Comparison of ENCODE assay signal across 28 mouse cellular contexts in genomic region chr11:96405541-96405940, GRCm38 (mm10). TPM values are rescaled to one million over a fixed set of nuclear protein-coding genes. Genes with fewer than 3 reads are reported as not detected.
DNase-seq lines count a peak whose midpoint lies in the region; ATAC-seq lines count a peak whose summit lies in the region.
"Had no signal": no experiment of that assay in that cellular context is flagged by ENCODE, and none has a peak within 500 bp of the region (broad histone marks: within the 10 kb centered on the region; RNA-seq: fewer than 3 reads in every experiment).

No protein-coding gene starts in this region.

- 0 out of 2 replicates have a peak overlapping the region, but pooled peaks have one; percentile 29 for H3K27ac ChIP-seq in hindbrain, embryonic 15.5 days (replicated peaks)
- H3K27ac ChIP-seq in hindbrain, embryonic 13.5 days = no peak overlapping the region
- H3K27ac ChIP-seq in lung, embryonic 15.5 days = 0 out of 2 replicates have a peak overlapping the region, but pooled peaks have one; percentile 48
- H3K27ac ChIP-seq in neural tube, embryonic 13.5 days (replicated peaks) = 0 out of 2 replicates have a peak overlapping the region, but pooled peaks have one; percentile 33
- H3K27ac ChIP-seq: forebrain, embryonic 10.5 days; forebrain, embryonic 13.5 days; heart, embryonic 10.5 days; heart, embryonic 13.5 days had no signal

- ATAC-seq in hindbrain, embryonic 15.5 days (ENCODE audit: low FRiP score, low read depth) = no peak
- ATAC-seq in hindbrain, embryonic 13.5 days (ENCODE audit: low FRiP score) = no peak
- no peak for ATAC-seq in lung, embryonic 15.5 days (ENCODE audit: borderline replicate concordance, extremely low read depth, low FRiP score, low TSS enrichment)
- no peak for ATAC-seq in neural tube, embryonic 13.5 days (ENCODE audit: low read depth)
- ATAC-seq: forebrain, embryonic 13.5 days; forebrain, embryonic 16.5 days; Patski had no signal

- WGBS in hindbrain, embryonic 15.5 days = 45% methylated on average over 4 of the region's 4 CpGs
- WGBS in hindbrain, embryonic 13.5 days = 52% methylated on average over 4 of the region's 4 CpGs
- WGBS in lung, embryonic 15.5 days = 40% methylated on average over 4 of the region's 4 CpGs
- 48% methylated on average over 4 of the region's 4 CpGs for WGBS in neural tube, embryonic 13.5 days

- no peaks in the 10 kb centered on the region for H3K9me3 ChIP-seq in hindbrain, embryonic 15.5 days
- H3K9me3 ChIP-seq in hindbrain, embryonic 13.5 days = no peaks in the 10 kb centered on the region
- no peaks in the 10 kb centered on the region for H3K9me3 ChIP-seq in lung, embryonic 15.5 days
- H3K9me3 ChIP-seq in neural tube, embryonic 13.5 days = no peaks in the 10 kb centered on the region
- H3K9me3 ChIP-seq: forebrain, embryonic 10.5 days; forebrain, embryonic 13.5 days; G1E; heart, embryonic 10.5 days; heart, embryonic 13.5 days had no signal

- peaks cover 19% of the 10 kb centered on the region for H3K4me1 ChIP-seq in hindbrain, embryonic 15.5 days (replicated peaks)
- peaks cover 25% of the 10 kb centered on the region for H3K4me1 ChIP-seq in hindbrain, embryonic 13.5 days (replicated peaks)
- peaks cover 43% of the 10 kb centered on the region for H3K4me1 ChIP-seq in lung, embryonic 15.5 days
- H3K4me1 ChIP-seq in neural tube, embryonic 13.5 days (replicated peaks) = peaks cover 53% of the 10 kb centered on the region

- peak; percentile 37 for DNase-seq in adrenal gland, adult 2 months
- no peak for DNase-seq in adrenal gland, adult 18-20 months (ENCODE audit: low spot score in 2 of 2)
- DNase-seq in lung, postnatal 25 days (ENCODE audit: low spot score) = no peak
- DNase-seq in neural tube, embryonic 10.5 days (ENCODE audit: extremely low spot score, low spot score) = no peak
- DNase-seq: adrenal gland, postnatal 25 days; B cell, adult 2 months; cerebellum, adult 18-20 months; cerebellum, adult 9-10 months; cerebellum, postnatal 14 days; gastrocnemius, postnatal 10 days; gastrocnemius, postnatal 36 days; heart, adult 2 months; heart, postnatal 14 days; heart, postnatal 4 days had no signal

- no peak overlapping the region for H3K4me2 ChIP-seq in hindbrain, embryonic 15.5 days
- no peak overlapping the region for H3K4me2 ChIP-seq in hindbrain, embryonic 13.5 days
- no peak overlapping the region for H3K4me2 ChIP-seq in lung, embryonic 15.5 days
- no peak overlapping the region for H3K4me2 ChIP-seq in neural tube, embryonic 13.5 days
- H3K4me2 ChIP-seq: forebrain, embryonic 13.5 days; heart, embryonic 13.5 days had no signal

- H3K27me3 ChIP-seq in hindbrain, embryonic 15.5 days = no peaks in the 10 kb centered on the region
- H3K27me3 ChIP-seq in hindbrain, embryonic 13.5 days = 0 out of 2 replicates have a peak, but pooled peaks cover 6% of the 10 kb centered on the region
- H3K27me3 ChIP-seq in lung, embryonic 15.5 days = no peaks in the 10 kb centered on the region
- no peaks in the 10 kb centered on the region for H3K27me3 ChIP-seq in neural tube, embryonic 13.5 days
- H3K27me3 ChIP-seq: Patski had no signal

- H3K9ac ChIP-seq in hindbrain, embryonic 15.5 days = no peak overlapping the region
- no peak overlapping the region for H3K9ac ChIP-seq in hindbrain, embryonic 13.5 days
- no peak overlapping the region for H3K9ac ChIP-seq in lung, embryonic 15.5 days
- H3K9ac ChIP-seq in neural tube, embryonic 13.5 days = no peak overlapping the region
- H3K9ac ChIP-seq: forebrain, embryonic 13.5 days; heart, embryonic 13.5 days had no signal

- no peak overlapping the region for H3K4me3 ChIP-seq in hindbrain, embryonic 15.5 days
- no peak overlapping the region for H3K4me3 ChIP-seq in hindbrain, embryonic 13.5 days
- H3K4me3 ChIP-seq in lung, embryonic 15.5 days = no peak overlapping the region
- H3K4me3 ChIP-seq in neural tube, embryonic 13.5 days = no peak overlapping the region
- H3K4me3 ChIP-seq: forebrain, embryonic 10.5 days; forebrain, embryonic 13.5 days; heart, adult 2 months; heart, embryonic 10.5 days; heart, embryonic 13.5 days had no signal

- H3K36me3 ChIP-seq in hindbrain, embryonic 15.5 days = no peaks in the 10 kb centered on the region
- H3K36me3 ChIP-seq in hindbrain, embryonic 13.5 days = no peaks in the 10 kb centered on the region
- H3K36me3 ChIP-seq in lung, embryonic 15.5 days = no peaks in the 10 kb centered on the region
- no peaks in the 10 kb centered on the region for H3K36me3 ChIP-seq in neural tube, embryonic 13.5 days
- H3K36me3 ChIP-seq: forebrain, embryonic 10.5 days; G1E; heart, embryonic 10.5 days; heart, embryonic 13.5 days had no signal

RNA-seq across cellular contexts. Expression of gene Hoxb1, which starts 40.0 kb away (rescaled TPM):
- total RNA-seq in adrenal gland, adult 2 months (2021) = not detected
- not detected in 2 replicates for polyA plus RNA-seq in adrenal gland, adult 2 months (2012; rRNA removed)
- not detected for total RNA-seq in adrenal gland, adult 18-20 months (2021)
- 0.30 and 0.52 TPM in 2 replicates for polyA plus RNA-seq in hindbrain, embryonic 15.5 days (2015; fragmentation: Nextera tagmentation; extraction: Ambion mirVana)
- 0.30 and 0.74 TPM in 2 replicates for polyA plus RNA-seq in hindbrain, embryonic 13.5 days (2015; fragmentation: Nextera tagmentation; extraction: Ambion mirVana)
- polyA plus RNA-seq in lung, embryonic 15.5 days (2015; fragmentation: Nextera tagmentation; extraction: Ambion mirVana) = 0.14 TPM in 1 of 2 replicates, not detected in the other
- 1.2 and 1.6 TPM in 2 replicates for polyA plus RNA-seq in neural tube, embryonic 13.5 days (2015; fragmentation: Nextera tagmentation; extraction: Ambion mirVana)
- total RNA-seq: adrenal gland, postnatal 25 days; CH12.LX; gastrocnemius, adult 18-20 months; gastrocnemius, postnatal 10 days; gastrocnemius, postnatal 36 days; granulocyte monocyte progenitor cell, adult 5-6 weeks; heart, adult 2 months; heart, postnatal 14 days; heart, postnatal 4 days had no signal
- polyA plus RNA-seq: forebrain, embryonic 10.5 days; forebrain, embryonic 13.5 days; forebrain, embryonic 16.5 days; G1E; heart, adult 2 months; Patski had no signal

RNA-seq across cellular contexts. Expression of gene Hoxb2, which starts 55.2 kb away (rescaled TPM):
- 10 to 100 TPM; 18.7 to 22.6 TPM for total RNA-seq in adrenal gland, adult 2 months (2021)
- polyA plus RNA-seq in adrenal gland, adult 2 months (2012; rRNA removed) = 69.6 and 86.1 TPM in 2 replicates
- 10 to 100 TPM; 17.1 to 21.5 TPM for total RNA-seq in adrenal gland, adult 18-20 months (2021)
- 26.8 and 32.9 TPM in 2 replicates for polyA plus RNA-seq in hindbrain, embryonic 15.5 days (2015; fragmentation: Nextera tagmentation; extraction: Ambion mirVana)
- 38.6 and 47.2 TPM in 2 replicates for polyA plus RNA-seq in hindbrain, embryonic 13.5 days (2015; fragmentation: Nextera tagmentation; extraction: Ambion mirVana)
- polyA plus RNA-seq in lung, embryonic 15.5 days (2015; fragmentation: Nextera tagmentation; extraction: Ambion mirVana) = 36.9 and 39.2 TPM in 2 replicates
- 63.0 and 67.1 TPM in 2 replicates for polyA plus RNA-seq in neural tube, embryonic 13.5 days (2015; fragmentation: Nextera tagmentation; extraction: Ambion mirVana)
- total RNA-seq: CH12.LX; gastrocnemius, adult 18-20 months had no signal
- polyA plus RNA-seq: forebrain, embryonic 10.5 days; forebrain, embryonic 13.5 days; forebrain, embryonic 16.5 days; G1E had no signal

RNA-seq across cellular contexts. Expression of gene Skap1, which starts 58.9 kb away (rescaled TPM):
- 1 to 10 TPM; 5.5 to 6.5 TPM for total RNA-seq in adrenal gland, adult 2 months (2021)
- 2.9 and 3.3 TPM in 2 replicates for polyA plus RNA-seq in adrenal gland, adult 2 months (2012; rRNA removed)
- total RNA-seq in adrenal gland, adult 18-20 months (2021) = 1 to 10 TPM; 7.6 to 8.8 TPM
- 6.1 and 6.5 TPM in 2 replicates for polyA plus RNA-seq in hindbrain, embryonic 15.5 days (2015; fragmentation: Nextera tagmentation; extraction: Ambion mirVana)
- polyA plus RNA-seq in hindbrain, embryonic 13.5 days (2015; fragmentation: Nextera tagmentation; extraction: Ambion mirVana) = 6.3 and 6.9 TPM in 2 replicates
- 1.6 and 6.6 TPM in 2 replicates for polyA plus RNA-seq in lung, embryonic 15.5 days (2015; fragmentation: Nextera tagmentation; extraction: Ambion mirVana)
- polyA plus RNA-seq in neural tube, embryonic 13.5 days (2015; fragmentation: Nextera tagmentation; extraction: Ambion mirVana) = 7.9 and 9.0 TPM in 2 replicates
- total RNA-seq: CH12.LX; gastrocnemius, adult 18-20 months had no signal
- polyA plus RNA-seq: G1E had no signal
